Mouse (Mus musculus) kidney, postnatal 0 days (tissue): ENCODE data around the gene Dffb. TPM values are rescaled to one million over a fixed set of nuclear protein-coding genes. Genes with fewer than 3 reads are reported as not detected.

ENCODE experiments used
- ATAC-seq: fragments of 200-750 bp; cut with Nextera tagmentation; replicated peaks from 2 replicates; pipeline ENCODE4 v1.8.0; 2017; ENCODE audit warnings: low read depth, moderate number of reproducible peaks, moderate TSS enrichment, moderate library complexity; ENCODE audit not compliant: low FRiP score
- DNase-seq: peaks from one replicate; pipeline ENCODE4 v3.0.0-alpha.2; 2016; ENCODE audit warnings: low spot score
- H3K27ac ChIP-seq: fragments of 300-500 bp; sonication (generic); 2 replicates; pipeline ENCODE4 v1.5.1; 2014; ENCODE audit warnings: mild to moderate bottlenecking
- H3K27me3 ChIP-seq: fragments of 300-500 bp; sonication (generic); 2 replicates; pipeline ENCODE4 v1.6.1; 2014; ENCODE audit warnings: low read length, mixed read lengths; ENCODE audit not compliant: insufficient read depth
- H3K36me3 ChIP-seq: fragments of 300-500 bp; sonication (generic); 2 replicates; pipeline ENCODE4 v1.6.1; 2014; ENCODE audit warnings: low read length, mixed read lengths; ENCODE audit not compliant: insufficient read depth
- H3K4me1 ChIP-seq: fragments of 300-500 bp; sonication (generic); replicated peaks from 2 replicates; pipeline ENCODE4 v1.6.1; 2014; ENCODE audit warnings: antibody characterized with exemption, low read length, mixed read lengths; ENCODE audit not compliant: insufficient read depth
- H3K4me2 ChIP-seq: fragments of 300-500 bp; sonication (generic); 2 replicates; pipeline ENCODE4 v1.6.1; 2014; ENCODE audit warnings: mild to moderate bottlenecking, low read length, moderate library complexity, mixed read lengths
- H3K4me3 ChIP-seq: fragments of 300-500 bp; sonication (generic); replicated peaks from 2 replicates; pipeline ENCODE4 v1.5.1; 2014; ENCODE audit warnings: low read depth, low read length
- H3K9ac ChIP-seq: fragments of 300-500 bp; sonication (generic); 2 replicates; pipeline ENCODE4 v1.6.1; 2014; ENCODE audit warnings: low read depth, low read length
- H3K9me3 ChIP-seq: fragments of 300-500 bp; sonication (generic); replicated peaks from 2 replicates; pipeline ENCODE4 v1.6.1; 2016; ENCODE audit warnings: low read length, inconsistent platforms, mixed read lengths
- CTCF ChIP-seq: IDR thresholded peaks from 2 replicates; pipeline ENCODE4 v1.5.1; 2016; ENCODE audit warnings: antibody characterized with exemption, low read depth, mild to moderate bottlenecking, moderate library complexity
- WGBS: fragments of 180-500 bp; shearing (Covaris S2); extraction: QIAGEN DNeasy Blood & Tissue Kit; methylation state at CpG from one replicate; pipeline ENCODE4 v1.1.7; 2014; 5-methylcytosine and 5-hydroxymethylcytosine counted together
- polyA plus RNA-seq: library from polyadenylated mRNA; unstranded; fragments of >200 nt; fragmentation: Nextera tagmentation; extraction: Ambion mirVana; gene quantifications from 2 replicates; pipeline ENCODE4 v1.2.1, GENCODE M21; 2015

Gene Dffb
- 9.7 and 10.7 TPM in 2 replicates for polyA plus RNA-seq

GRCm38 (mm10) chr4:153974431-153975291 is at the start of gene Dffb, which contains the start of gene Cep104:
TSS of gene Dffb (minus strand) at chr4:153975126.
TSS of gene Cep104 (plus strand) at chr4:153975194.
- H3K9me3 ChIP-seq: no peaks in the 10 kb centered on the region
- H3K9ac ChIP-seq: peak within 1 kb of the TSS; percentile 88
- 1% methylated on average over 68 of the region's 68 CpGs for WGBS
- H3K4me1 ChIP-seq: peaks cover 4% of the 10 kb centered on the region
- H3K4me2 ChIP-seq: peak within 1 kb of the TSS; percentile 92
- peak; percentile 95 for DNase-seq
- no peaks in the 10 kb centered on the region for H3K27me3 ChIP-seq
- peaks cover 13% of the 10 kb centered on the region for H3K36me3 ChIP-seq
- no peak for TF ChIP-seq CTCF
- peak within 1 kb of the TSS; percentile 68 for H3K27ac ChIP-seq
- H3K4me3 ChIP-seq: peak within 1 kb of the TSS; percentile 94
- ATAC-seq: peak; percentile 97

DNA sequence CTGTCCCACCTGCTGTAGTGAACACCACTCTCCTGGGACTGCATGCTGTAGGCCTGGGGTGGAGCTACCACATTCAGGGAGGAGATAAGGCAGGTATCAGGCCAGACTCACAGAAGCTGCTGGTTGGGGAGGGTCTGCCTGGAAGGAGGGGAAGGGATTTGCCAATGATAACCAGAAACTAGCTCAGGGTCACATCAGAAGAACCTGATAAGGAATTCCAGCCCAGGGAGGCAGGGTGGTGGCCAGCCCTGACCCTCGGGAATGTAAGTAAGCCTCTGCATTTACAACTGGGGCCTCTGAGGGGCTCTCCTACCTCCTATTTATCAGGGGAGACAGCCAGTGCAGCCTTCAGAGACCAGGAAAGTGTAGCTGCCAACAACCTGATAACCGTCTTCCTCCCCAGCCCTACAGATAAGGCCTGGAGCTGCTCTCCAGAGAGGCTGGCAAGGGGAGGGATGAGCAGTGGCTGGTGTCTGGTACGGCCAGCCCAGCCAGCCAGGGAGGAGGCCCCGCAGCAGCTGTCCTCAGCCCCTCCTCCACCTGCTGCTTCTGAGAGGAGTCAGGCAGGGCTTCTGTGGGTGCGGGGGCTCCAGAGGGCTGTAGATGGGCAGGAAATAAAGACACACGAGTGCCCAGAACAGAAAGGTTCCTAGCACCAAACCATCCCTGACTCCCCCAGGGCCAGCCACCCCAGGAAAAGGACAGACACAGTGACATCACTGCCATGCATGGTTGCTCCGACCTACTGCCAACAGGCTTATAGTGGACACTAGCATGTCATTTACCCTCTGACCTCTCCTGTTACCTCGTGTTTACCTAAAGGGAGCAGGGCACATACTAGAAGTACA is 49.1 kb upstream of the Dffb start:
- no peaks in the 10 kb centered on the region for H3K27me3 ChIP-seq
- H3K36me3 ChIP-seq: peaks cover 28% of the 10 kb centered on the region
- 13% methylated on average over 8 of the region's 8 CpGs for WGBS
- H3K4me2 ChIP-seq: peak overlapping the region; percentile 59; the same call in 1 of the 2 replicates
- H3K4me1 ChIP-seq: peaks cover 35% of the 10 kb centered on the region
- H3K27ac ChIP-seq: peak overlapping the region; percentile 88
- no peaks in the 10 kb centered on the region for H3K9me3 ChIP-seq
- H3K9ac ChIP-seq: 0 out of 2 replicates have a peak overlapping the region, but pooled peaks have one; percentile 6
- no peak for ATAC-seq
- H3K4me3 ChIP-seq: no peak overlapping the region
- DNase-seq: peak; percentile 25
- TF ChIP-seq CTCF: no peak

GRCm38 (mm10) chr4:154022844-154023243 is 47.9 kb upstream of the Dffb start:
- ATAC-seq (no peak), DNase-seq (no peak)
- no peaks in the 10 kb centered on the region for H3K27me3 ChIP-seq
- H3K27ac ChIP-seq: peak overlapping the region; percentile 88
- no peak overlapping the region for H3K4me3 ChIP-seq
- peak overlapping the region; percentile 19; the same call in 1 of the 2 replicates for H3K9ac ChIP-seq
- no peak for TF ChIP-seq CTCF
- peaks cover 39% of the 10 kb centered on the region for H3K36me3 ChIP-seq
- no peaks in the 10 kb centered on the region for H3K9me3 ChIP-seq
- peaks cover 35% of the 10 kb centered on the region for H3K4me1 ChIP-seq
- WGBS: 24% methylated on average over 4 of the region's 4 CpGs
- H3K4me2 ChIP-seq: no peak overlapping the region

- H3K27me3 ChIP-seq: no peaks in the 10 kb centered on the region
- WGBS: 30% methylated on average over 4 of the region's 4 CpGs
- H3K4me3 ChIP-seq: no peak overlapping the region
- TF ChIP-seq CTCF: no peak
- no peak overlapping the region for H3K4me2 ChIP-seq
- H3K36me3 ChIP-seq: peaks cover 40% of the 10 kb centered on the region
- peaks cover 35% of the 10 kb centered on the region for H3K4me1 ChIP-seq
- DNase-seq (peak; percentile 89), ATAC-seq (peak; percentile 87)
- peak overlapping the region; percentile 19; the same call in 1 of the 2 replicates for H3K9ac ChIP-seq
- no peaks in the 10 kb centered on the region for H3K9me3 ChIP-seq
- peak overlapping the region; percentile 88 for H3K27ac ChIP-seq
Observed at GRCm38 (mm10) chr4:154022407-154022806, 47.5 kb upstream of the Dffb start.

DNA sequence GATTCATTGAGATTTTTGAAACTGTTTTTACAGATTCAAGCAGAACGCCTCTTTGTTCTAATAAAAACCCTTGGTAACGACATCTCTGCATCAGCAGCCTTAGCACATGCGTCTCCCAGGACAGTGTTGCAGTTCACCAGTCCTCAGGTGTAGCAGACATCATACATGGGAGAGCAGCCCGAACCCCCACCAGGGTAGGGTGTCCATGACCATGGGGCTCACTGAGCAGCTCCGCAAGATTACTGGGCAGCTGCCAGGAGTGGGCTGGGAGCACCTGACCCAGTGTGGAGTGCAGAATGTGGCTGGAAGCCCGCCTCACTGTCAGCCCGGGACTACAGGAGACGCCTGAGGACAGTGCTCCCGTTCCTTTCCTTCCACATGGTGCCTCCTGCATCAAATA is 46.5 kb upstream of the Dffb start:
- DNase-seq: no peak
- H3K36me3 ChIP-seq: peaks cover 49% of the 10 kb centered on the region
- no peaks in the 10 kb centered on the region for H3K9me3 ChIP-seq
- no peak overlapping the region for H3K4me3 ChIP-seq
- H3K27me3 ChIP-seq: no peaks in the 10 kb centered on the region
- peak overlapping the region; percentile 88 for H3K27ac ChIP-seq
- H3K4me1 ChIP-seq: peaks cover 31% of the 10 kb centered on the region
- TF ChIP-seq CTCF: no peak
- ATAC-seq: no peak
- no peak overlapping the region for H3K9ac ChIP-seq
- WGBS: 91% methylated on average over 9 of the region's 9 CpGs
- H3K4me2 ChIP-seq: no peak overlapping the region

- Histone ChIP-seq H3K9me3 (no peaks in the 10 kb centered on the region), H3K36me3 (peaks cover 57% of the 10 kb centered on the region), H3K4me2 (no peak overlapping the region), H3K9ac (no peak overlapping the region), H3K27ac (no peak overlapping the region), H3K27me3 (no peaks in the 10 kb centered on the region), H3K4me1 (peaks cover 18% of the 10 kb centered on the region; the same call in 1 of the 2 replicates), H3K4me3 (no peak overlapping the region)
- DNase-seq (peak; percentile 30), ATAC-seq (no peak)
- 78% methylated on average over 7 of the region's 7 CpGs for WGBS
- TF ChIP-seq CTCF: peak; percentile 69
Observed at GRCm38 (mm10) chr4:154019571-154019970, 44.6 kb upstream of the Dffb start.
